Mouse (Mus musculus): ENCODE measurements around the gene Dnajb5.

Dnajb5 gene

DNA sequence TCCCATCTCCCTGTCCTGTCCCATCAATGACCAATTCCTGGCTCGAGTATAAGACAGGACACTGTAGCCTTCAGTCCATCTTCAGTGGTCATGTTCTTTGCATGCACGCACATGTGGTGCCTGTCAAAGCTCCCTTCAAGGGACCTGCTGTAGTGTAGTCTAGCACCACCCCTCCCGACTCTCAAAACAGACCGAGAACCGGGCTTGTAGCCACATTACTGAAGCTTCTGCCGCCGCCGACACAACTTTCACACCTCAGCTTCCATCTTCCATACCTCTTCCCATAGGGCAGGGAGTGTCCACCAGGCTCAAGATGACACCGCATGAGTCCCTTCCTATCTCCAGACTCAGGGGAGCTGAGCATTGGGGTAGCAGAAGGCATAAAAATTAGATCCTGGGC, 5.4 kb upstream of the Dnajb5 start:
- DNase-seq (ENCODE audit: low read depth) = no peak

DNA sequence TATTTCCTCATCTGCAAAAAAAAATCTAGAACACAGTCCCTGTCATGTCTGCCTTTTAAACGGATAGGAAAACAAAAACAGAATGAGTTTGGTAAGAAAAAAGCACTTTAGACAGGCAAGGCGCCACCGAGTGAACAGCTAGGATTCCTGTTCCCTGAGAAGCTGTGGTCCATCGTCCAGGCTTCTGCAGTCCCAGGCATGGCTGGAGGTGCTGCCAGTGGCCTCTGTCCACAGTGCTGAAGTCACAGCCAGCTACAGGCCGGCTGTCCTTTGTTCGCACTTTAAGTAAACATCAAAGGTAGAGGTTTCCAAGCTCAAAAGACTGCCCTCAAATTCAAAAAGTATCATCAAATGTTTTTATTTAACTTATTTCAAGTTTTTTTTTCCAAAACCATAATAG, 4.6 kb upstream of the Dnajb5 start:
- DNase-seq (ENCODE audit: low read depth) = peak; percentile 71

DNA sequence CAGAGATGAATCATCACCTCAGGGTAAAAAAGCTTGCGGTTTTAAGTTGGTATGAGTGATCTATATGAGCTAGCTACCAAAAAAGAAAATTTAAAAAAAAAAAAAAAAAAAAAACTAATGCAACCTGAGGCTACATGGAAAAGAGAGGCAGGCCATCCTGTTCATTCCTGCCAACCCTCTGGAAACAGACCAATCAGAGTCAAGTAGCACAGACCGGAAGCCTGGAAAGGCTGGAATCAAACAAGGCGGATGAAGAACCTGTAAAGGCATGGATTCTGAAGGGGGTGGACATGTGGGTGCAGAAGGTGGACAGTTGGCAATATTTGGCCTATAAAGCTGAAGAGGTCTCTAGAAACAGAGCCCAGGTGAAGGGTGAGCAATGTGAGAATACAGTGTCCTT, 4.2 kb upstream of the Dnajb5 start:
- no peak for DNase-seq (ENCODE audit: low read depth)

DNA sequence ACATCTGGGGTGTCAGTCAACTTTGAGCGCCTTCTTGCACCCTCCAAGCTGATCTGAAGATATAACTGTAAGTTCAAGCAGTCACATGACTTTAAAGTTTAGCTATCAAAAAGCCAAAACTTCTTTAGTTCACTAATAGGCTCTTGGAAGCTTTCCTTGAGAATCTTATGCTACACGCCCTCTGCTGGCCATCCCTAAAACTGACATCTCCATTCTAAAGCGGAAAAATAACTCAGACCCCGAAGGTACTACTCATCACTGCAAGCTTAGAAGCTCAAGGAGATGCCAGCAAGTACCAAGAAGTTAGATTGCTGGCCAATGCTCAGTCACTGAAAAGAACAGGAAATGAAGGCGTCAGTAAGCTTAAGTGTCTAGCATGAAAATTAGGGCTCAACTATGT, 3.7 kb upstream of the Dnajb5 start:
- peak; percentile 75 for DNase-seq (ENCODE audit: low read depth)

DNA sequence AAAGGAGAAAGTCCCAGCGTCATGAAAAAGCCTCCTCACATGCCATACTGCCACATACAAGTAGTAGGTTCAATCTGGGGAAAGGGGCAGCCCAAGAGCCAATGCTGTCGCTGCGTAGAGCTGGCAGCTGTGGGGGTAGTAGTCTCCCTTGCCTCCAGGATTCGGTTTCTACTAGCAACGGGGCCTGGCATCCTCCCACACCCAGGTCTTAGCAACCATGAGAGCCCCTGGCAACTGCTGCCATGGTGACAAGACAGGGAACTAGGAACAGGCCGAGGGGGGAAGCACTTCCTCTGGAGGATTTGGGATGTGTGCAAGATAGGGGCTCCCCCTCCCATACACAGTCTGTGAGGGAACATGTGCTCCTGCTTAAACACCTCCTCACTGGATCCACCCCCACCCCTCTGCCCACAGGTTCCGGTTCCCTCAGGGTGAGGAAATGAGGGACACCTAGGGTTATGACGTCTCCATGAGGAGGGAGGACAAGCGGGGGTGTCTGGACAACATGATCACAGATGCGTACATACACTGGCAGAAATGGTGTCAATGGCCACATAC, 2.8 kb upstream of the Dnajb5 start:
- DNase-seq (ENCODE audit: low read depth) = no peak

DNA sequence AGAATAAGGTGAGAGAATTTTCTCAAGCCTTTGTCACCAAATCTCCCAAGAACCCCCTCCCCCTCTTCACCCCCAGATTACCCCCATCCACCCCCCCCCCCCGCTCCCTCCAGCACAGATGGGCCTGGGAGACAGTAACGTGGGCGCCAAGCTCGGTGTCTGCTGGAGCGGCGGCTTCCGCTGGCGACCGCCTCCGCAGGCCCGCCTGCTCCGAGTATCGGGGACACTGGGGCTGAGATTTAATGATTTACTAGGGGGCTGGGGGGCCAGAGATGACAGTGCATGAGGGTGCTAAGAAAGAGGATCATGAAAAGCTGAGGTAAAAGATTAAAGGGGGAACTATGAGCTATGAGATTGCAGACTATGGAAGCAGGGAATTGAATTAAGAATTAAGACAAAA, 1.1 kb upstream of the Dnajb5 start:
- no peak for DNase-seq (ENCODE audit: low read depth)

DNA sequence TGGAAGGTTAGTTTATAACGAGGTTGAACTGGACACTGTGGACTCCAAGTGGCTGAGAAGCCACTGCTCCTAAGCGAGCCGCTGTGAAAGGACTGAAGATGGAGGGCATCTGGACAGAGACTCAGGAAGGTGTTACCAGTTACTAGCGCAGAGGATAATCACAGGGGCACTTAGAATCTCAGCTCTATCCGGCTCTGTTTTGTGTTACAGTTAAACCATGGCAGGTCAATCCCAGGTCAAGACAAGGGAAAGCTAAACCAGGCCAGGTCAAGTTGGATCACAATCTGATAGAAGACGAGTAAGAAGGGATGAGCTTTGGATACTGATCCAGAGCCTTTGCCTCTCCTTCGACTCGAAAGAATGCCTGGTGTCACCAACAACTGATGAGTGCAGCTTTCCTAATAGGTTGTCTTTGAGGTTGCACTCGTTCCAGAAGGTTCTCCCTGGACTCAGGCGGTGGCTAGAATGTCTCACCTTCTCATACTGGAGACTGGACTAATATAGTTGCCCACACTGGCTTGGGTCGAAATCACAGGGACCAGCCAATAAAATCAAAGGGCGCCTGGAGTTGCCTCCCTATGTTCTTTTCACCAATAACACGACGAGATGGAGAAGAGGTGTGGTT, 451 bp upstream of the Dnajb5 start:
- no peak for DNase-seq (ENCODE audit: low read depth)

DNA sequence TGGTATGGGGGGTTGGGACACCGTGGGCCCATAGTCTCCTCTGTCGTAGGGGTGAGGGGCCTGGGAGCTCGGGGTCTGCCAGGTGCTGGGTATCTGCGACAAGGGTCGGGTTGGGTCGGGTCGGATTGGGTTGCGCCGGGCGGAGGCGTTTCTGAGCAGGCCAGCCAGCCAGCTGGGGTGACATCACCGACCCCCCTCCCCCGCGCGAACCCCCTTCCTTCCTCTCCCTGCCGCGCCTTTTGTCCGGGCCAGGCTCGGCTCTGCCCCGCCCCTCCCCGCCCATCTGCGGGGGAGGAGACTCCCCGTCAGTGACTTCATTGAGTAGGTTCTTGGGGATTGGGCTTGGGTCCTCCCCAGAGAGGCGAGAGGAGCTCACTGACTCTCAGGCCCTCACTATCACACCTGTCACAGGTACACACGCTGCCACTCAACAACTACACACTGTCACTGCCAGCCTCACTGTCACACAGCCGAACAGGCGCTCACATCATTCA, 498 bp downstream of the Dnajb5 start:
- DNase-seq (ENCODE audit: low read depth) = peak; percentile 87

DNA sequence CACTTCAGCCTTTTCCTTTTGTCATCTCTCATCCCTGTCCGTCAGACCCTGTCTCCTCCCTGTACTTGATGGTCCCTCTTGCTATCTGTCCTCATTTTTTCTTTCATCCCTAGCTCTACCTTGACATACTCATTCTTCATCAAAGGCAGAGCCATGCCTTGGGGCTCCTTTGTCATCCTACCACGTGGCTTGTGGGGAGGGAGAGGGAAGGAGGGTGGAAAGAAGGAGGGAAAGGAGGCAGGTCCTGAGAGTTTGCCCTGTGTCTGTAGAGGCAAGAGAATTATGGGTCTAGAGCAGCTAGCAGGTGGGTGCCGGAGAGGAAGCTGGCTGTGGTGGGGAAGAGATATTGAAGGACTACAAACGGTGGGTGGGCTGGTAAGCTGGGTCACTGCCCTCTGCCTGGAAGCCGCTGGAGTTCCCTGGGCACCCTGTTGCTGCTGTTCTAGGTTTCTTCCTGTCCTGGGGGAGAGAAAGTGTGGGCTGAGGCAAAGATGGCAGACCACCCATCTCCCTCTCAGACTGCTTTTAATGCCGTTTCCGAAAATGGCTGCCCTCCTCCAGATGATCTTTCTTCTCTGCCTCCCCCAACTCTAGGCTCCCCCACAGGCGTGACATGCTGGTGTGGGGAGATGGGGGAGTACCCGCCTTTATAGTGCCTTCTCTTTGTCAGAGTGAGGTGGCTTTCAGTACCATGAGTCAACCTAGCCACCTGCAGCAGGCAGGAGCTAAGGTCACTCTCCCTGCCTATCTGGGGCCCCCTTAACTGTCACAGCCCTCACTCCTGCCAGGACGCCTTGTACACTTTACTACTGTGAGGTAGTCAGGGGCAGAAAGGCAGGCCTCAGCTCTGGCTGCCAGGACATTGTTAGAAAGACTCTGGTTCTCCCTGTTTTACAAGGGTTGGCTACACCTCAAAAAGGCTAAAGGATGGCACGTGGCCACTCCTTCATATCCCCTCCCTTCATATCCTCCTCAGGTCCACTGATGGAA, 1.9 kb downstream of the Dnajb5 start:
- DNase-seq (ENCODE audit: low read depth) = no peak

DNA sequence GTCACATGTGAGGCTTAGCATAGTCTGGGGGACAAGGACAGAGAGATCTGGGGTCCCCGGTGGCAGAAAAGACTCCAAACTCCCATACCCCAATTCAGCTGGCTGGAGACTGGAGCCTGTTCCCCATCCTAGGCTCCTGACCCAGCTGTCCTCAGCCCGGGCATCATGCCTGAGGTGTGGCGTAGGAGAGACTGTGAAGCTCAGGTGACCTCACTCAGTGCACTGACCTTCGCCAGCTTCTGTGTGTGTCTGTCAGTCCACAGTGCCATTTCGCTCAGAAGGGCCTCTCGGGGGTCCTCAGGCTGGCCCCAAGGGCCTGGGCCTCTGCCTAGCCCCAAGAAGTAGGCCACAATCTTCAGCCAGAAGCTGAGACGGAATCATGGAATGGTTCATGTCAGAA, 2.9 kb downstream of the Dnajb5 start:
- DNase-seq (ENCODE audit: low read depth) = no peak

DNA sequence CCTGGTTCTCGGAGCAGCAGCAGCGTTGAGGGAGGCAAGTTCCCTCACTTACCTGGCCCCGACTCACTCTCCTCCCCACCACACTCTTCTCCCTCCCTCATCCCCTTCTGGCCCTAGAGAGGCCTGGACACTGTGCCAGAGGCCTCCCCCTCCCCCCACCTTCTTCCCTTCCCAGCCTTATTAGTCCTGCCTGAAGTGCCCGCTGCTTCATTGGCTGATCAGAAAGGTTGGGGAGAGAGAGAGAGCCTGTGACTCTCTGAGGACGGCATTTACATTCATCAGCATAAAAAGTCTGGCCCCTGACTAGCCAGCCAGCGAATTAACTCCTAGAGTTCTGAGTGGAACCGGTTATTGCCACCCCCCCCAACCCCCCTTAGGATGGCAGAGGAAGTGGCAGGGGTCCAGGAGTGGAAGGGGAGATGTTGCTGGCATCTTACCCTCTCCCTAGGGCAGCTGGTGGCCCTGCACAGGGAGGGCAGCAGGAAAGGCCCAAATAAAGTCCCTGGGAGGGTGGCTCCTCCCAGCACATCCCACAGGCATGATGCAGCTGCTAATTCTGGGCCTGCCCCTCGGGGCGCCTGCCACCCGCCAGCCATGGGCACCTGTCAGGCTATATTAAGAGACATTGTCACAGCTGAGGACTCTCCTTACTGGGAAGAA, 4.0 kb downstream of the Dnajb5 start:
- DNase-seq (ENCODE audit: low read depth) = no peak

DNA sequence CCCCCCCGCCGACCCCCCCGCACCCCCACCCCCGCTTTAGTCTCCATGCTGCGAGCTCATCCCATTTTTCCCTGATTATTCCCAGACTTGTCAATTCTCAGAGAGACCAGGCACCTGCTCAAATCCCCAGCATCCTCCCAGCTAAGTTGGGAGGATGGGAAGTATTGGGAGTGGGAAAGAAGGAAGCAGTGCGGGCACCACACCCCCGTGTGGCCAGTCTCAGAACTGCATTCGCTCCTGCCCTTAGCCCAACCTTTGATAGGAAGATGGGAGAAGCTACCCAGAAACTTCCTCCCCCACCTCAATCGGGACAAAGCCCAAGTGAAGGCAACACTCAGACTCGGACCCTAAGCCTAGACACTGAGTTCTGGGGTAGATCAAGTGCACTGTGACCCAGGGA, 4.7 kb downstream of the Dnajb5 start:
- peak; percentile 76 for DNase-seq (ENCODE audit: low read depth)

DNA sequence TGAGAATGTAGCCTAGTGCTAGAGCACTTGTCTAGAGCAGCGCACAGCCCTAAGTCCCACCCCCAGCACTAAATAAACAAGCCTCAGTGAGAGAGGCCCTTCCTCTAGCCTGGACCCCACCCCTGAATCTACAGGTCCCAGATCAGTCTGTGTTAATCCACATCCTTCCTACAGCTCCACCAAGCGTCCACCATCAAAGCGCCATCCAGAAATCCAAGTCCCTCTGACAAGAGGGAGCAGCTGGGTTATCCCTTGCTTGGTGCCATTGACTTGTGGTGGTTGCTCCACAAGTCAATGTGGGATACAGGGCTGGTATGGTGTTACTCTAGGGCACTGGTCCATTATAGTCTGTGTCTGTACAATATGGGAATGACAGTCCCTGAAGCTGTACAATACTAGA, 5.6 kb downstream of the Dnajb5 start:
- no peak for DNase-seq (ENCODE audit: low read depth)

DNA sequence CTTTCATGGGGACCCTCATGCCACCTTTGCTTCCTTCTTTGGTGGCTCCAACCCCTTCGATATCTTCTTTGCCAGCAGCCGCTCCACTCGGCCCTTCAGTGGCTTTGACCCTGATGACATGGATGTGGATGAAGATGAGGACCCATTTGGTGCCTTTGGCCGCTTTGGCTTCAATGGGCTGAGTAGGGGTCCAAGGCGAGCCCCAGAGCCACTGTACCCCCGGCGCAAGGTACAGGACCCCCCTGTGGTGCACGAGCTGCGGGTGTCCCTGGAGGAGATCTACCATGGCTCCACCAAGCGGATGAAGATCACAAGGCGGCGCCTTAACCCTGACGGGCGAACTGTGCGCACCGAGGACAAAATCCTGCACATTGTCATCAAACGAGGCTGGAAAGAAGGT, 7.0 kb downstream of the Dnajb5 start:
- no peak for DNase-seq (ENCODE audit: low read depth)

DNA sequence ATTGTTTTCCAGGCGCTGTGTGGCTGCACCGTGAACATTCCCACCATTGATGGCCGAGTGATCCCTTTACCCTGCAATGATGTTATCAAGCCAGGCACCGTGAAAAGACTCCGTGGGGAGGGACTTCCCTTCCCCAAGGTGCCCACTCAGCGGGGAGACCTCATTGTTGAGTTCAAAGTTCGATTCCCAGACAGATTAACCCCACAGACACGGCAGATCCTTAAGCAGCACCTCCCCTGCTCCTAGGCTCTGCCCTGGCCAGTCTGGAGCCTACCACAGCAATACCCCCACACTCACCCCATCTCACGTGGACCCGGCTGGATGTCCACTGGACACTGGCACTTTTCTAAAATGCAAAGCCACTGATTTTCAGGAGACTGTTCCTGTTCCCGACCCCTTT, 7.7 kb downstream of the Dnajb5 start:
- DNase-seq (ENCODE audit: low read depth) = no peak

DNA sequence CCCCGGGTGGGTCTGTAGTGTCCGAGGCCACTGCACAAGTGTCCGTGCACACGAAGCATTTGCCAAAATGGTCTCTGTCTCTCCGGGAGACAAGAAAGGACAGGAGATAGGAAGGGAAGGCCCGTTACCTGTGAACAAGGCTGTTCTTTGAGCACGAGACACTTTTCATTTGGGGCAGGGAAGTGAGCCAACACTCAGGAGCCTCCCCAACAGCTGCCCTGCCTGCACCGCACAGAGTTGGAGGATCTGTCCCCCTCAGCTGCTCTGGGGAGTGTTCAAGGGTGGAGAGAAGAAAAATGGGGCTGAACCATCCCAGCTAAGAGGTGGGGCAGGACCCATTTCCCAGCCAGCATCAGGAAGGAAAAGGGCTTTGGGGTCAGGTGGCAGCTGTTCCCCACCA, 8.4 kb downstream of the Dnajb5 start:
- no peak for DNase-seq (ENCODE audit: low read depth)

DNA sequence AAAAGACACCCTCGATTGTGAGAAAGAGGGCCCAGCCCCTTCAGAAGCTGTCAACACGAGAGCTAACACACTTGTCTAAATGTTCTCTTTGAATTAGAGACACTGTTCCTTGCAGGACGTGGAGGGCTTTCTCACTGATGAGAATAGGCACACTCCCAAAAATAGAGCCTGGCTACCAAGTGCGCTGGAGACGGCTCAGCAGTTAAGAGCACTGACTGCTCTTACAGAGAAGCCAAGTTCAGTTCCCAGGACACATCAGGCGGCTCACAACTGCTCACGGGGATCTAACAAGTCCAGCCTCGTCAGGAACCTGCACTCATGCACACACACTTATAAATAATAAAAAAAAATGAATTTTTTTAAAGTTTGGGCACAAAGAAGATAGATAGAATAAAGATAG, 9.3 kb downstream of the Dnajb5 start:
- DNase-seq (ENCODE audit: low read depth) = no peak

DNA sequence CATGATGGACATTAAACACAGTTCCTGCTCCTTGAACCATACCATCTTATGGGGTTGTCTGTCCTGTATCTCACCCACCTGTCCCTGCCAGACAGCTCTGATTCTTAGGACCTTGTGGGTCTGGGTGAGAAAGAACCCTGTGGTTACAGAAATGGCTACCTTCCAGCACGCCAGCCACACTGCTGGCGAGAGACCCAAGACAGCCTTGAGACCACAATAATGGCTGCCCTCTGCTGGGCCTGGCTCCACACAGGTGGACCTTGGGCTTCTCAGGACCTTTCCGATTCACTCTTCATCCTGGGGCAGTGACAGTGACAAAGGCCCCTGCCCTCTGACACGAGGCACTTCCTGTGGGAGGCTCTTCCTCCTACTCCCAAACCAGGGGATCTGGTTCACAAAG, 9.8 kb downstream of the Dnajb5 start:
- DNase-seq (ENCODE audit: low read depth) = no peak

DNA sequence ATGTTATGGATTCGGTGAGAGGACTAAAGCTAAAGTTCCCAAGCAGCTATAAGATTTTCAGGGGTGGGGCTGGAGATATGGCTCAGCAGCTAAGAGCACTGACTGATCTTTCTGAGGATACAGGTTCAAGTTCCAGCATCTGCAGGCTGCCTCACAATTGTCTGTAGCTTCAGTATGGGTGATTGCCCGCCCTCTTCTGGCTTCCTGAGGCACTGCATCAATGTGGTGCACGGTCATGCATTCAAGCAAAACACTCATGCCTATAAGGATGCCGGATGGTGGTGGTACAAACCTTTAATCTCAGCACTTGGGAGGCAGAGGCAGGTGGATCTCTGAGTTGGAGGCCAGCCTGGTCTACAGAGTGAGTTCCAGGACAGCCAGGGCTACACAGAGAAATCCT, 12.0 kb downstream of the Dnajb5 start:
- peak; percentile 65 for DNase-seq (ENCODE audit: low read depth)

DNA sequence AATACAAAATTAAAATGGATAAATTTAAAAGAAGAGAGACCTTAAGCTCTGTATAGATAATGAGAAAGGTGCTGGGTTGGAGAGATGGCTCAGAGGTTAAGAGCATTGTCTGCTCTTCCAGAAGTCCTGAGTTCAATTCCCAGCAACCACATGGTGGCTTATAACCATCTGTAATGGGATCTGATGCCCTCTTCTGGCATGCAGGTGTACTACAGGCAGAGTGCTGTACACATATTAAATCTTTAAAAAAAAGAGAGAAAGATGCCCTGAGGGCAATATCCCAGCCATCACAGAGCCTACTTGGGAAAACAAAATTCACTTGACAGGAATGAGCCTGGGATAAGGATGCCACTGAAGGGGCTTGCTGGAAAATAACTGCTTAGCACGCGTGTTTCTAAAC, 13.9 kb downstream of the Dnajb5 start:
- DNase-seq (ENCODE audit: low read depth) = no peak

DNA sequence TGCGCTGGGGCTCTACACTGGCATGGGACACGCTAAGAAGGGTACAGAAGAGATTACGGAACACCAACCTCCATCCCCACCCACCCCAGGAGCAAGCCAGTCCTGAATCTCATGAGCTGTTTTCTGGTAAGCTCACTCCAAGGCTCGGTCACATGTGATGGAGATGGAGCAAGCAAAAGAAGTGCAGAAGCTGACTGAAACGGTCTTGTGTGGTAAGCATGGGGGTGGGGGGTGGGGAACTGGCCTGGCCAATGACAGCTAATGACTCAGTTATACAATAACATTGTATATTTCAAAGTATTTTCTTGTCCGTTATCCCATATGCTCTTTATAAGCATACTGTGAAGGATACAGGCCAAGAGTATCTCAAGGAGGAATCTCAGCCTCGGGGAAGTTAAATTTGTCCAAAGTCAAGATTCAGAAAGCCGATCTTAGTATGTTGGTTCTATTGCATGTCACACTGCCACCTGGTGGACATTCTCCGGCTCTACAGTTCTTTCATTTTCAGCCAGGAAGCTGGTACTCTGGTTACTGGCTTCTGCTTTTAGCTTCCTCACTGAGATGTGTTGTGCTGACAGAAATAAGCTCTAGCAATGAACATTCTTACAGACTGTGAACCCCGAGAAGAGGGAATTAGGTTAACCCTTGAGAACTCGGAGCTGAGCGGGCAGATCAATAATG, 15.6 kb downstream of the Dnajb5 start:
- peak; percentile 85 for DNase-seq (ENCODE audit: low read depth)

DNA sequence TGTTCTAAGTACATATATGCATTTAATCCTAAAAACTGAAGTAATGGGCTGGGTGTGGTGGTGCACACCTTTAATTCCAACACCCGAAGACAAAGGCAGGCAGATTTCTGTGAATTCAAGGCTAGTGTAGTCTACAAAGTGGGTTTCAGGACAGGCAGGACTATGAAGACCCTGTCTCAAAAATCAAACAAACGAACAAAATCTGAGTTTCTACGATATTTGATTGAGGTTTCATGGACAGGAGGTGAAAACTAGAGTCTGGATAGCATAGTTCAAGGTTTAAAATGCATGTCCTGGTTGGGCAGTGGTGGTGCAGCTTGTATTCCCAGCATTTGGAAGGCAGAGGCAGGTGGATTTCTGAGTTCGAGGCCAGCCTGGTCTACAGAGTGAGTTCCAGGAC, 19.7 kb downstream of the Dnajb5 start, which contains the start of gene 1700022I11Rik:
1700022I11Rik (plus strand) TSS at position 301 of the 400 bp plus-strand sequence.
- DNase-seq (ENCODE audit: low read depth) = no peak

All from NIH3T3 (cell line).